Mouse (Mus musculus): Measurements from ENCODE around the gene Prx. TPM values are rescaled to one million over a fixed set of nuclear protein-coding genes. Genes with fewer than 3 reads are reported as not detected.

Prx gene
- total and polyA plus RNA-seq, 3 experiments, result 0.17 to 0.41 (median 0.21) TPM

GRCm38 (mm10) chr7:27490227-27490542 lies 8.9 kb upstream of the Prx start:
- peak overlapping the region in 2 of 3 experiments; percentile 41 to 47 for H3K4me3 ChIP-seq (replicated peaks in 1 of 3; ENCODE audit: low read depth in 2 of 3, low read length in 2 of 3, poor library complexity in 1 of 3)
- peak overlapping the region; percentile 64; the same call in 1 of the 2 replicates for H3K9ac ChIP-seq (ENCODE audit: insufficient read depth, low read depth)
- no peak for DNase-seq (ENCODE audit: extremely low read depth)
- TF ChIP-seq ZKSCAN1 (IDR thresholded peaks at IDR 0.05; ENCODE audit: borderline replicate concordance, low read depth, low read length) (no peak), CTCF (conservative IDR thresholded peaks at IDR 0.05 in 1 of 2, IDR thresholded peaks at IDR 0.05 in 1 of 2; ENCODE audit: low read depth in 2 of 2, low read length in 2 of 2) (no peak), USF2 (conservative IDR thresholded peaks at IDR 0.05; ENCODE audit: low read depth, low read length) (no peak), KAT2A (IDR thresholded peaks at IDR 0.05; ENCODE audit: insufficient replicate concordance, low read length) (no peak), JUND (conservative IDR thresholded peaks at IDR 0.05; ENCODE audit: low read depth, low read length) (no peak), MAX (IDR thresholded peaks at IDR 0.05; ENCODE audit: low read length) (no peak), BHLHE40 (IDR thresholded peaks at IDR 0.05; ENCODE audit: low read depth, low read length) (no peak), CHD2 (IDR thresholded peaks at IDR 0.05; ENCODE audit: low read length) (no peak), RAD21 (IDR thresholded peaks at IDR 0.05; ENCODE audit: low read depth, low read length) (no peak), ZNF384 (IDR thresholded peaks at IDR 0.05; ENCODE audit: low read depth, low read length) (no peak), MEF2A (IDR thresholded peaks at IDR 0.05; ENCODE audit: borderline replicate concordance, low read depth, low read length) (no peak)
- in situ Hi-C loops (cut with MboI; ENCODE audit: low pct_ligation_motif_present, low pct_unique_long_range_greater_than_20kb, low sequenced_read_pairs), result no loop called here
- no peaks in the 10 kb centered on the region for H3K9me3 ChIP-seq (replicated peaks; ENCODE audit: low read length)
- no peaks in the 10 kb centered on the region for H3K27me3 ChIP-seq (replicated peaks)
- dilution Hi-C loops (cut with MboI; ENCODE audit: extremely low pct_ligation_motif_present, extremely low pct_unique_long_range_greater_than_20kb, low sequenced_read_pairs), result no loop called here
- peaks cover 3 to 37% of the 10 kb centered on the region in 2 experiments for H3K4me1 ChIP-seq (ENCODE audit: control insufficient read depth in 1 of 2, insufficient read depth in 2 of 2)
- peaks cover 0 to 10% of the 10 kb centered on the region in 2 experiments for H3K36me3 ChIP-seq (replicated peaks in 1 of 2; ENCODE audit: control insufficient read depth in 1 of 2, insufficient read depth in 1 of 2, low read length in 1 of 2)
- H3K79me2 ChIP-seq (replicated peaks; ENCODE audit: control insufficient read depth, extremely low read depth, insufficient read depth, poor library complexity, severe bottlenecking), result no peaks in the 10 kb centered on the region
- no peak overlapping the region for H3K27ac ChIP-seq (ENCODE audit: insufficient read depth, low read depth)
- H3K4me2 ChIP-seq (ENCODE audit: insufficient read depth, low read depth, poor library complexity, severe bottlenecking), result peak overlapping the region; percentile 78

- Histone ChIP-seq H3K27me3 (replicated peaks) (no peaks in the 10 kb centered on the region), H3K9me3 (replicated peaks; ENCODE audit: low read length) (no peaks in the 10 kb centered on the region), H3K4me3 (replicated peaks in 1 of 3; ENCODE audit: low read depth in 2 of 3, low read length in 2 of 3, poor library complexity in 1 of 3) (peak overlapping the region; percentile 37 to 53 (median 47)), H3K27ac (ENCODE audit: insufficient read depth, low read depth) (peak overlapping the region; percentile 33; the same call in 1 of the 2 replicates), H3K4me2 (ENCODE audit: insufficient read depth, low read depth, poor library complexity, severe bottlenecking) (peak overlapping the region; percentile 78), H3K9ac (ENCODE audit: insufficient read depth, low read depth) (peak overlapping the region; percentile 64), H3K4me1 (ENCODE audit: control insufficient read depth in 1 of 2, insufficient read depth in 2 of 2) (peaks cover 3 to 32% of the 10 kb centered on the region in 2 experiments), H3K36me3 (replicated peaks in 1 of 2; ENCODE audit: control insufficient read depth in 1 of 2, insufficient read depth in 1 of 2, low read length in 1 of 2) (peaks cover 0 to 10% of the 10 kb centered on the region in 2 experiments), H3K79me2 (replicated peaks; ENCODE audit: control insufficient read depth, extremely low read depth, insufficient read depth, poor library complexity, severe bottlenecking) (no peaks in the 10 kb centered on the region)
- dilution Hi-C loops (cut with MboI; ENCODE audit: extremely low pct_ligation_motif_present, extremely low pct_unique_long_range_greater_than_20kb, low sequenced_read_pairs) (no loop called here), in situ Hi-C loops (cut with MboI; ENCODE audit: low pct_ligation_motif_present, low pct_unique_long_range_greater_than_20kb, low sequenced_read_pairs) (no loop called here)
- peak; percentile 85 for DNase-seq (ENCODE audit: extremely low read depth)
- TF ChIP-seq SIN3A (IDR thresholded peaks at IDR 0.05; ENCODE audit: low read length) (peak; percentile 59), SMC3 (IDR thresholded peaks at IDR 0.05; ENCODE audit: low read depth, low read length) (peak; percentile 72), TBP (conservative IDR thresholded peaks at IDR 0.05; ENCODE audit: low read depth, low read length) (no peak), BHLHE40 (IDR thresholded peaks at IDR 0.05; ENCODE audit: low read depth, low read length) (peak; percentile 97), MEF2A (IDR thresholded peaks at IDR 0.05; ENCODE audit: borderline replicate concordance, low read depth, low read length) (no peak), JUN (IDR thresholded peaks at IDR 0.05; ENCODE audit: insufficient read depth, low read depth, low read length) (no peak), POLR2A (IDR thresholded peaks at IDR 0.05; ENCODE audit: low read depth, low read length) (peak; percentile 46; the same call in 1 of the 2 replicates), MAX (IDR thresholded peaks at IDR 0.05; ENCODE audit: low read length) (no peak), POLR2AphosphoS2 (IDR thresholded peaks at IDR 0.05; ENCODE audit: low read depth, low read length) (no peak), ETS1 (conservative IDR thresholded peaks at IDR 0.05; ENCODE audit: low read depth, low read length) (no peak; the same call in 1 of the 2 replicates), USF1 (IDR thresholded peaks at IDR 0.05; ENCODE audit: low read depth, low read length) (no peak), MAZ (IDR thresholded peaks at IDR 0.05; ENCODE audit: low read depth, low read length) (peak; percentile 70), EP300 (IDR thresholded peaks at IDR 0.05; ENCODE audit: low read length) (no peak), RAD21 (IDR thresholded peaks at IDR 0.05; ENCODE audit: low read depth, low read length) (peak; percentile 57), MYC (IDR thresholded peaks at IDR 0.05; ENCODE audit: low read depth, low read length) (no peak), JUND (conservative IDR thresholded peaks at IDR 0.05; ENCODE audit: low read depth, low read length) (no peak), CHD2 (IDR thresholded peaks at IDR 0.05; ENCODE audit: low read length) (peak; percentile 68), MXI1 (IDR thresholded peaks at IDR 0.05; ENCODE audit: low read depth, low read length) (no peak), HCFC1 (IDR thresholded peaks at IDR 0.05; ENCODE audit: low read depth, low read length) (no peak; the same call in 1 of the 2 replicates), KAT2A (IDR thresholded peaks at IDR 0.05; ENCODE audit: insufficient replicate concordance, low read length) (no peak), NRF1 (IDR thresholded peaks at IDR 0.05; ENCODE audit: low read depth, low read length) (no peak), TCF12 (IDR thresholded peaks at IDR 0.05; ENCODE audit: low read depth, low read length) (peak; percentile 55; the same call in 1 of the 2 replicates), RCOR1 (conservative IDR thresholded peaks at IDR 0.05; ENCODE audit: low read depth, low read length) (no peak), USF2 (conservative IDR thresholded peaks at IDR 0.05; ENCODE audit: low read depth, low read length) (no peak), ZMIZ1 (IDR thresholded peaks at IDR 0.05; ENCODE audit: low read depth, low read length) (no peak), ZNF384 (IDR thresholded peaks at IDR 0.05; ENCODE audit: low read depth, low read length) (peak; percentile 83), GABPA (IDR thresholded peaks at IDR 0.05; ENCODE audit: insufficient replicate concordance, low read depth, low read length) (no peak), ZKSCAN1 (IDR thresholded peaks at IDR 0.05; ENCODE audit: borderline replicate concordance, low read depth, low read length) (no peak)
Observed at GRCm38 (mm10) chr7:27490543-27491329, 8.4 kb upstream of the Prx start.
